Mouse (Mus musculus): ENCODE results near the gene Irf8. TPM values are rescaled to one million over a fixed set of nuclear protein-coding genes. Genes with fewer than 3 reads are reported as not detected.

Gene Irf8
- 15.7 TPM in 2 replicates for polyA plus RNA-seq (2015; fragmentation: Nextera tagmentation; extraction: Ambion mirVana)

GRCm38 (mm10) chr8:120735770-120736481 is at the start of gene Irf8:
Gene Irf8 (plus strand): TSS chr8:120736358.
- Histone ChIP-seq H3K27me3 (ENCODE audit: insufficient read depth, low read length) (peaks cover 11% of the 10 kb centered on the region; the same call in 1 of the 2 replicates), H3K9me3 (replicated peaks; ENCODE audit: low read length) (no peaks in the 10 kb centered on the region), H3K27ac (peak within 1 kb of the TSS; percentile 44; the same call in 1 of the 2 replicates), H3K4me3 (replicated peaks; ENCODE audit: low read depth, low read length) (peak within 1 kb of the TSS; percentile 47), H3K36me3 (ENCODE audit: insufficient read depth, low read length) (no peaks in the 10 kb centered on the region), H3K4me1 (replicated peaks; ENCODE audit: insufficient read depth, low read length) (0 out of 2 replicates have a peak, but pooled peaks cover 4% of the 10 kb centered on the region), H3K4me2 (ENCODE audit: low read length) (peak within 1 kb of the TSS; percentile 92), H3K9ac (ENCODE audit: low read depth, low read length) (peak within 1 kb of the TSS; percentile 59)
- peak; percentile 40 for TF ChIP-seq CTCF (IDR thresholded peaks at IDR 0.05; ENCODE audit: low read depth)
- peak; percentile 90 for ATAC-seq (replicated peaks; ENCODE audit: low FRiP score, low read depth)
- peak; percentile 90 for DNase-seq (ENCODE audit: low spot score)
- WGBS: under 1% methylated on average over 60 of the region's 62 CpGs

GRCm38 (mm10) chr8:120686576-120686975 is 49.6 kb upstream of the Irf8 start:
- H3K9me3 ChIP-seq (replicated peaks; ENCODE audit: low read length): no peaks in the 10 kb centered on the region
- WGBS: 91% methylated on average over 5 of the region's 5 CpGs
- no peak overlapping the region for H3K4me3 ChIP-seq (replicated peaks; ENCODE audit: low read depth, low read length)
- H3K27me3 ChIP-seq (ENCODE audit: insufficient read depth, low read length): no peaks in the 10 kb centered on the region
- no peak overlapping the region for H3K27ac ChIP-seq
- DNase-seq (ENCODE audit: low spot score): no peak
- no peaks in the 10 kb centered on the region for H3K4me1 ChIP-seq (replicated peaks; ENCODE audit: insufficient read depth, low read length)
- TF ChIP-seq CTCF (IDR thresholded peaks at IDR 0.05; ENCODE audit: low read depth): no peak
- H3K36me3 ChIP-seq (ENCODE audit: insufficient read depth, low read length): no peaks in the 10 kb centered on the region
- no peak for ATAC-seq (replicated peaks; ENCODE audit: low FRiP score, low read depth)
- H3K9ac ChIP-seq (ENCODE audit: low read depth, low read length): no peak overlapping the region
- H3K4me2 ChIP-seq (ENCODE audit: low read length): no peak overlapping the region

GRCm38 (mm10) chr8:120687786-120688185 is 48.4 kb upstream of the Irf8 start:
- TF ChIP-seq CTCF (IDR thresholded peaks at IDR 0.05; ENCODE audit: low read depth): no peak
- ATAC-seq (replicated peaks; ENCODE audit: low FRiP score, low read depth) (no peak), DNase-seq (ENCODE audit: low spot score) (no peak)
- Histone ChIP-seq H3K9ac (ENCODE audit: low read depth, low read length) (no peak overlapping the region), H3K36me3 (ENCODE audit: insufficient read depth, low read length) (no peaks in the 10 kb centered on the region), H3K9me3 (replicated peaks; ENCODE audit: low read length) (no peaks in the 10 kb centered on the region), H3K4me1 (replicated peaks; ENCODE audit: insufficient read depth, low read length) (no peaks in the 10 kb centered on the region), H3K27me3 (ENCODE audit: insufficient read depth, low read length) (no peaks in the 10 kb centered on the region), H3K27ac (no peak overlapping the region), H3K4me2 (ENCODE audit: low read length) (no peak overlapping the region), H3K4me3 (replicated peaks; ENCODE audit: low read depth, low read length) (no peak overlapping the region)
- 48% methylated on average over 8 of the region's 8 CpGs for WGBS

DNA sequence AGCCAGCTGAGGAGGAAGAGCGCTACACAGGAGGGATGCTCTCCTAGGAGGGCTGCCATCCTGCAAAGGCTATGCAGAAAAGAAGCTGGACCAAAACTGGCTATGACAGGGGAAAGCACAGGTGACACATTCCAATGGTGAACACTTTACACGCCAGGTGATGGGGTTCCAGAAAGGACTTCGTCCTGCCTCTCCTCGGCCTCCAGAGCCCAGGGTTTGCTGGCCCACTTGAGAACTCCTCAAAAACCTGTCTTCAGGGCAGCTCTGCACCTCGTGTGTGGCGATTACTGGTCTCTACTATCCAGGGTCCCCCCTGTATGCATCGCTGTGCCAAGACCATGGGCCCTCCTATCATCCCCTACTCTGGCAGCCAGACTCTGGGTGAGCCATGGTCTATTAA is 47.6 kb upstream of the Irf8 start:
- H3K4me3 ChIP-seq (replicated peaks; ENCODE audit: low read depth, low read length): no peak overlapping the region
- DNase-seq (ENCODE audit: low spot score) (no peak), ATAC-seq (replicated peaks; ENCODE audit: low FRiP score, low read depth) (no peak)
- WGBS: 92% methylated on average over 7 of the region's 7 CpGs
- H3K27ac ChIP-seq: no peak overlapping the region
- H3K4me1 ChIP-seq (replicated peaks; ENCODE audit: insufficient read depth, low read length): no peaks in the 10 kb centered on the region
- no peak overlapping the region for H3K4me2 ChIP-seq (ENCODE audit: low read length)
- no peaks in the 10 kb centered on the region for H3K36me3 ChIP-seq (ENCODE audit: insufficient read depth, low read length)
- no peaks in the 10 kb centered on the region for H3K27me3 ChIP-seq (ENCODE audit: insufficient read depth, low read length)
- H3K9me3 ChIP-seq (replicated peaks; ENCODE audit: low read length): no peaks in the 10 kb centered on the region
- no peak for TF ChIP-seq CTCF (IDR thresholded peaks at IDR 0.05; ENCODE audit: low read depth)
- H3K9ac ChIP-seq (ENCODE audit: low read depth, low read length): no peak overlapping the region

DNA sequence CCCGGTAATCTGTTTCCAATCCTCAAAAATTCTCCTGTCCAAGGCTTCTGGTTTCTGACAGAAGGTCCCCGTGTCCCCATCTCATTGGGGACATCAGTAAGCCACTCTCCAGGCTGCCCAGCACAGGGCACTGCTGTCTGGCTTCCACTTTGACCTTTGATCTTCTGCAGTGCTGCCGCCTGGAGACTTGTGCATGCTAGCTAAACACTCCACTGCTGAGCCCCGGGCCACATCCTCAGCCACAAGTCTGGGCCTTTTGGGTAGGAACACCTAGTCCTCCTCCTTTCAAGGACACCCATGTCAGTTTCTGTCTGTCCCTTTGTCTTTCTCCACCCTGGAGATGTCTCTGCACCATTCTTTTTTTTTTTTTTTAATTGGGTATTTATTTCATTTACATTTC is 43.2 kb upstream of the Irf8 start:
- Histone ChIP-seq H3K27me3 (ENCODE audit: insufficient read depth, low read length) (no peaks in the 10 kb centered on the region), H3K9ac (ENCODE audit: low read depth, low read length) (no peak overlapping the region), H3K4me3 (replicated peaks; ENCODE audit: low read depth, low read length) (no peak overlapping the region), H3K36me3 (ENCODE audit: insufficient read depth, low read length) (no peaks in the 10 kb centered on the region), H3K4me2 (ENCODE audit: low read length) (no peak overlapping the region), H3K27ac (no peak overlapping the region), H3K9me3 (replicated peaks; ENCODE audit: low read length) (no peaks in the 10 kb centered on the region), H3K4me1 (replicated peaks; ENCODE audit: insufficient read depth, low read length) (peaks cover 13% of the 10 kb centered on the region; the same call in 1 of the 2 replicates)
- TF ChIP-seq CTCF (IDR thresholded peaks at IDR 0.05; ENCODE audit: low read depth): no peak
- ATAC-seq (replicated peaks; ENCODE audit: low FRiP score, low read depth) (no peak), DNase-seq (ENCODE audit: low spot score) (no peak)
- WGBS: 57% methylated on average over 4 of the region's 4 CpGs

GRCm38 (mm10) chr8:120693861-120694493 is 42.2 kb upstream of the Irf8 start:
- peaks cover 13% of the 10 kb centered on the region; the same call in 1 of the 2 replicates for H3K4me1 ChIP-seq (replicated peaks; ENCODE audit: insufficient read depth, low read length)
- DNase-seq (ENCODE audit: low spot score): peak; percentile 81
- no peak for TF ChIP-seq CTCF (IDR thresholded peaks at IDR 0.05; ENCODE audit: low read depth)
- WGBS: 13% methylated on average over 22 of the region's 22 CpGs
- H3K4me2 ChIP-seq (ENCODE audit: low read length): peak overlapping the region; percentile 38; the same call in 1 of the 2 replicates
- no peaks in the 10 kb centered on the region for H3K27me3 ChIP-seq (ENCODE audit: insufficient read depth, low read length)
- H3K27ac ChIP-seq: peak overlapping the region; percentile 62; the same call in 1 of the 2 replicates
- peak; percentile 69 for ATAC-seq (replicated peaks; ENCODE audit: low FRiP score, low read depth)
- 0 out of 2 replicates have a peak overlapping the region, but pooled peaks have one; percentile 6 for H3K9ac ChIP-seq (ENCODE audit: low read depth, low read length)
- H3K4me3 ChIP-seq (replicated peaks; ENCODE audit: low read depth, low read length): no peak overlapping the region
- H3K9me3 ChIP-seq (replicated peaks; ENCODE audit: low read length): no peaks in the 10 kb centered on the region
- H3K36me3 ChIP-seq (ENCODE audit: insufficient read depth, low read length): no peaks in the 10 kb centered on the region

Measured in kidney, postnatal 0 days (tissue).